Mouse (Mus musculus): ENCODE results near the gene Dhx40.

- TF ChIP-seq CTCF (IDR thresholded peaks at IDR 0.05; ENCODE audit: low read depth, low read length) (no peak), GATA1 (IDR thresholded peaks at IDR 0.05; ENCODE audit: borderline replicate concordance, low read length) (no peak), POLR2AphosphoS5 (IDR thresholded peaks at IDR 0.05; ENCODE audit: insufficient replicate concordance, low read depth, low read length) (no peak)
These were observed 12.0 kb upstream of the Dhx40 start for GRCm38 (mm10) chr11:86819536-86819935.

All from G1E (cell line).